Mouse (Mus musculus) midbrain, embryonic 12.5 days (tissue): ENCODE results near the gene Phf21a. TPM values are rescaled to one million over a fixed set of nuclear protein-coding genes. Genes with fewer than 3 reads are reported as not detected.
A peak's percentile ranks its signal among the peaks of the same experiment; 100 is the strongest.
"Not testable (repeated sequence)": the region's sequence is repeated elsewhere in the genome, so short reads cannot be mapped to it uniquely, and the experiment has no call there.

Experiments
- ATAC-seq: fragments of 200-750 bp; cut with Nextera tagmentation; 2 replicates; pipeline ENCODE4 v1.8.0; 2017; ENCODE audit warnings: low read depth, moderate TSS enrichment, moderate library complexity; ENCODE audit not compliant: low FRiP score
- H3K27ac ChIP-seq: fragments of 300-500 bp; sonication (generic); replicated peaks from 2 replicates; pipeline ENCODE4 v1.5.1; 2016; ENCODE audit warnings: mild to moderate bottlenecking
- H3K27me3 ChIP-seq: fragments of 300-500 bp; sonication (generic); 2 replicates; pipeline ENCODE4 v1.6.1; 2016; ENCODE audit warnings: mild to moderate bottlenecking
- H3K36me3 ChIP-seq: fragments of 300-500 bp; sonication (generic); 2 replicates; pipeline ENCODE4 v1.6.1; 2016
- H3K4me1 ChIP-seq: fragments of 300-500 bp; sonication (generic); 2 replicates; pipeline ENCODE4 v1.6.1; 2016
- H3K4me2 ChIP-seq: fragments of 300-500 bp; sonication (generic); replicated peaks from 2 replicates; pipeline ENCODE4 v1.6.1; 2016; ENCODE audit warnings: mild to moderate bottlenecking, moderate library complexity
- H3K4me3 ChIP-seq: fragments of 300-500 bp; sonication (generic); 2 replicates; pipeline ENCODE4 v1.5.1; 2016; ENCODE audit warnings: mild to moderate bottlenecking
- H3K9ac ChIP-seq: fragments of 300-500 bp; sonication (generic); replicated peaks from 2 replicates; pipeline ENCODE4 v1.6.1; 2016; ENCODE audit warnings: mild to moderate bottlenecking, moderate library complexity
- H3K9me3 ChIP-seq: fragments of 300-500 bp; sonication (generic); 2 replicates; pipeline ENCODE4 v1.6.1; 2016; ENCODE audit warnings: mild to moderate bottlenecking
- whole genome bisulfite sequencing: fragments of 180-500 bp; shearing (Covaris S2); methylation state at CpG from one replicate; pipeline ENCODE4 v1.1.7; 2016; 5-methylcytosine and 5-hydroxymethylcytosine counted together
- polyA plus RNA-seq: library from polyadenylated mRNA; unstranded; fragments of >200 nt; fragmentation: Nextera tagmentation; extraction: Ambion mirVana; gene quantifications from 2 replicates; pipeline ENCODE4 v1.2.1, GENCODE M21; 2016

Phf21a gene
- polyA plus RNA-seq, 1 experiment from 2014 or later: 45.6 TPM

GRCm38 (mm10) chr2:92389645-92390044 lies 296.7 kb downstream of the Phf21a start:
- WGBS: 2% methylated on average over 10 of the region's 10 CpGs
- no peaks in the 10 kb centered on the region for H3K9me3 ChIP-seq
- H3K36me3 ChIP-seq: peaks cover 27% of the 10 kb centered on the region
- H3K4me1 ChIP-seq: peaks cover 59% of the 10 kb centered on the region
- H3K9ac ChIP-seq: no peak overlapping the region
- peak overlapping the region; percentile 92 for H3K4me2 ChIP-seq
- peaks cover 12% of the 10 kb centered on the region; the same call in 1 of the 2 replicates for H3K27me3 ChIP-seq
- H3K4me3 ChIP-seq: peak overlapping the region; percentile 80
- ATAC-seq: no peak
- H3K27ac ChIP-seq: peak overlapping the region; percentile 79

- Histone ChIP-seq H3K4me3 (no peak overlapping the region), H3K27ac (peak overlapping the region; percentile 79), H3K27me3 (peaks cover 12% of the 10 kb centered on the region; the same call in 1 of the 2 replicates), H3K9ac (no peak overlapping the region; the same call in 1 of the 2 replicates), H3K4me2 (peak overlapping the region; percentile 92), H3K36me3 (peaks cover 20% of the 10 kb centered on the region), H3K4me1 (peaks cover 59% of the 10 kb centered on the region), H3K9me3 (no peaks in the 10 kb centered on the region)
- WGBS: 72% methylated on average over 6 of the region's 6 CpGs
- ATAC-seq: no peak
Observed at GRCm38 (mm10) chr2:92390206-92390930, 297.5 kb downstream of the Phf21a start.

GRCm38 (mm10) chr2:92391116-92391515 lies 298.2 kb downstream of the Phf21a start:
- H3K27ac ChIP-seq: peak overlapping the region; percentile 95
- H3K4me2 ChIP-seq: peak overlapping the region; percentile 92
- peaks cover 12% of the 10 kb centered on the region; the same call in 1 of the 2 replicates for H3K27me3 ChIP-seq
- peaks cover 13% of the 10 kb centered on the region for H3K36me3 ChIP-seq
- H3K4me1 ChIP-seq: peaks cover 59% of the 10 kb centered on the region
- no peaks in the 10 kb centered on the region for H3K9me3 ChIP-seq
- no peak for ATAC-seq
- H3K9ac ChIP-seq: no peak overlapping the region
- 86% methylated on average over 8 of the region's 8 CpGs for WGBS
- peak overlapping the region; percentile 45; the same call in 1 of the 2 replicates for H3K4me3 ChIP-seq

DNA sequence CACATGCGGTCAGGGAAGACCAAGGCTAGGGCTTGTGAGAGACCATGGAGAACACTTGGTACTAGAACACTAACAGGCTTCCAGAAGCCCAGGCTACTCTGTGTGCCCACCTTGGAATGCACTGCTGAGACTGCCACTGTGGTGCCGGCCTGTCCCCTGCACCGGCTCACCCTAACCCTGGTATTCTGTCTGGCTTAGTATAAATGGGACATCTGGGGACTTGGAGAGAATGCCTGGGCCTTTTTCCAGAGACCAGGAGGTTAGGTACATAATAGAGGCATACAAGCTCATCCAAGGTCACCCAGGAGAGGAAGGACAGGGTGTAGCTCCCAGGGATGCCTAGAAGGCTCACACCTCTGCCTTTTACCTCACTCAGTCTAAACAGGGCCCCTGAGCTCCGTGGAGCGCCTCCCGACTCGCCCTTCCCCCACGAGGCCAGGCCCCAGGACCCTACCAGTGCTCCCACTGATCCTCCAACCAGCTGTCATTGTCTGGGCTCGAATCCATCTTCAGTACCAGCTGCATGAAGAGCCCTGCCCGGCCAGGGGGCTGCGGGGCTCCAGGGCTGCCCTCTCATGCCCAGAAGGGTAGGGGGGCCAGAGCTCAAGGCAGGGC lies 298.9 kb downstream of the Phf21a start:
- no peak; the same call in 1 of the 2 replicates for ATAC-seq
- Histone ChIP-seq H3K27ac (peak overlapping the region; percentile 95), H3K27me3 (peaks cover 12% of the 10 kb centered on the region; the same call in 1 of the 2 replicates), H3K4me1 (peaks cover 59% of the 10 kb centered on the region), H3K36me3 (peaks cover 6% of the 10 kb centered on the region), H3K4me3 (peak overlapping the region; percentile 45), H3K9me3 (no peaks in the 10 kb centered on the region), H3K4me2 (peak overlapping the region; percentile 92), H3K9ac (peak overlapping the region; percentile 75)
- WGBS: 24% methylated on average over 11 of the region's 11 CpGs

DNA sequence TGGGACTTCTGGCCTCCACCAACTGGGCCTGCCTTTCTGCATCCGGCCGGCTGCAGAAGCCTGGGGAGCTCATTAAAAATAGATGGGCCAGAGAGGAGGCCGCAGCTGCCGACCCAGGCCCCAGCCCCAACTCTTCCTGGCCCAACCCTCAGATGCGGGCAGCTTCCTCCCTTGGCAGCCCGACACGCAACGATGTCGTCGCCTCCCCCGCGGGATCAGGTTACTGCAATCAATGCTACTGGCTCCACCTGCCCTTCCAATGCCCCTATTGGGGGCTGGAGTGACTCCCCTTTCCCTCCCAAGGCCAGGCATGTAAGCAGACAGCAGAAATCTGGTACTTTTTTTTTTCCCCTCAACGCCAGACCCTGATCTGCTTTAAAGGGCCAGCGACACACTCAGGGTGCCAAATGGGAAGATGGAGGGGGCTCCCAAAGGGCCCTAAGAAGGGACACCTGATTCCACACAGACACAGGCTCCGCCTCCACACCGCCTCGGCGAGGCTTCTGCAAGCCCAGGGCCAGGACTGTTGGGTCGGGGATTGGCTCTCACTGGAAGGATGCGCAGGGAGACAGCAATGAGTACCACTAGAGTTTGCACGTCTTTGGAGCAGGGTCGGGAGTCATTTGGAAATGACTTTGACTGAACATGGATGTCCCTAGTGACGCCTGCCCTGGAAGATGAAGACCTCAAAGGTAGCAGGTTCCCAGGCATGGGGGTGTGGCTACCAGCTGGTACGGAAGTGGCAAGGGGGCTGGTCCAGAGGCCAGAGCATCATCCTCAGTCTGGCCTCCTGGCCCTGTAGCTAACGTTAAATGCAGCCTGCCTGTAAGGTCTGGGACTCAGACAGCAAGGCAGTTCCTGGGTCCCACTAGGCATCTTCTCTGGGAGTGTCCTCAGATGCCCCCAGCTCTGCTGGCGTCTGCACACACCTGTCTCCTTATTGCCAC lies 299.7 kb downstream of the Phf21a start:
- peak overlapping the region; percentile 75 for H3K9ac ChIP-seq
- H3K9me3 ChIP-seq: no peaks in the 10 kb centered on the region
- H3K27ac ChIP-seq: peak overlapping the region; percentile 95
- peak; percentile 7 for ATAC-seq
- H3K4me2 ChIP-seq: peak overlapping the region; percentile 92
- H3K36me3 ChIP-seq: no peaks in the 10 kb centered on the region
- peak overlapping the region; percentile 45 for H3K4me3 ChIP-seq
- H3K4me1 ChIP-seq: peaks cover 63% of the 10 kb centered on the region
- WGBS: 4% methylated on average over 26 of the region's 26 CpGs
- H3K27me3 ChIP-seq: peaks cover 12% of the 10 kb centered on the region; the same call in 1 of the 2 replicates

- 84% methylated on average over 3 of the region's 3 CpGs for WGBS
- no peak overlapping the region for H3K27ac ChIP-seq
- no peak overlapping the region for H3K4me3 ChIP-seq
- no peaks in the 10 kb centered on the region for H3K36me3 ChIP-seq
- no peak overlapping the region for H3K4me2 ChIP-seq
- peaks cover 61% of the 10 kb centered on the region for H3K4me1 ChIP-seq
- ATAC-seq: no peak
- no peak overlapping the region for H3K9ac ChIP-seq
- no peaks in the 10 kb centered on the region for H3K9me3 ChIP-seq
- H3K27me3 ChIP-seq: peaks cover 12% of the 10 kb centered on the region
Observed at GRCm38 (mm10) chr2:92395535-92395934, 302.6 kb downstream of the Phf21a start.

GRCm38 (mm10) chr2:92397436-92397835 lies 304.5 kb downstream of the Phf21a start:
- Histone ChIP-seq H3K9ac (0 out of 2 replicates have a peak overlapping the region, but pooled peaks have one; percentile 15), H3K4me2 (no peak overlapping the region), H3K27me3 (peaks cover 12% of the 10 kb centered on the region), H3K36me3 (no peaks in the 10 kb centered on the region), H3K27ac (no peak overlapping the region), H3K9me3 (no peaks in the 10 kb centered on the region), H3K4me1 (peaks cover 49% of the 10 kb centered on the region), H3K4me3 (no peak overlapping the region)
- ATAC-seq: no peak
- WGBS: 92% methylated on average over 1 of the region's 1 CpGs

GRCm38 (mm10) chr2:92399877-92400276 lies 307.0 kb downstream of the Phf21a start:
- peak overlapping the region; percentile 83 for H3K4me3 ChIP-seq
- peak overlapping the region; percentile 24; the same call in 1 of the 2 replicates for H3K9ac ChIP-seq
- H3K4me1 ChIP-seq: peaks cover 39% of the 10 kb centered on the region
- 47% methylated on average over 4 of the region's 4 CpGs for WGBS
- H3K27ac ChIP-seq, H3K9me3 ChIP-seq, H3K27me3 ChIP-seq, ATAC-seq: not testable (repeated sequence)
- H3K4me2 ChIP-seq: peak overlapping the region; percentile 89
- H3K36me3 ChIP-seq: peaks cover 13% of the 10 kb centered on the region

- Histone ChIP-seq H3K4me1 (peaks cover 41% of the 10 kb centered on the region), H3K9ac (peak overlapping the region; percentile 96), H3K27me3 (no peaks in the 10 kb centered on the region; the same call in 1 of the 2 replicates), H3K4me3 (peak overlapping the region; percentile 83), H3K27ac (peak overlapping the region; percentile 61), H3K4me2 (peak overlapping the region; percentile 89), H3K9me3 (no peaks in the 10 kb centered on the region), H3K36me3 (peaks cover 21% of the 10 kb centered on the region)
- WGBS: 2% methylated on average over 22 of the region's 22 CpGs
- 0 out of 2 replicates have a peak, but pooled peaks have one; percentile 16 for ATAC-seq
Observed at GRCm38 (mm10) chr2:92400682-92401081, 307.8 kb downstream of the Phf21a start.

DNA sequence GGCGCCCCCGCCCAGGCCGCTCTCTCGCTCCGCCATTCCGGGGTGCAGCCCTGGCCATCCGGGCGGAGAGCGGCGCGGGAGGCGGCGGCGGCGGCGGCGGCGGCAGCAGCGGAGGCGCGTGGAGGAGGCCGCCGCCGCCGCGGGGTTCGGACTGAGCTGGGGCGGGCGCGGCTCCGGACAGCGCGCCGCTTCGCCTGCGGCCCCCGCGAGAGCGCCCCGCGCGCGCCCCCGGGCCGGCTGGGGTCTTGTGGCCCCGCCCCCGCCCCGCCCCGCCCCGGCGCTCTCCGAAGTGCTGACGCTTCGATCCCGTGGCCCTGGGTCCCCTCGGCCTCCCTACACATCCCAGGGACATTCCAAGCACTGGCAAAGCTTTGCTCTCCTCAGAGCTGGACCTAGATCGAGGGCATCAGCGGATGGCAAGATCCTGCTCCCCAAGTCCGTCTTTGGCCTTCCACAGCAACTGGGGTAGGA lies 308.2 kb downstream of the Phf21a start, which contains the start of gene Mapk8ip1:
Mapk8ip1 (minus strand) TSS at position 173 of the 471 bp plus-strand sequence.
- Histone ChIP-seq H3K9me3 (no peaks in the 10 kb centered on the region), H3K27ac (peak within 1 kb of the TSS; percentile 61), H3K4me3 (peak within 1 kb of the TSS; percentile 83), H3K4me2 (peak within 1 kb of the TSS; percentile 89), H3K9ac (peak within 1 kb of the TSS; percentile 96), H3K27me3 (no peaks in the 10 kb centered on the region; the same call in 1 of the 2 replicates), H3K4me1 (peaks cover 44% of the 10 kb centered on the region), H3K36me3 (peaks cover 25% of the 10 kb centered on the region)
- WGBS: 2% methylated on average over 31 of the region's 59 CpGs
- ATAC-seq: peak; percentile 69
